Mouse (Mus musculus) kidney, adult 9 months (tissue): ENCODE results near the gene Trabd.
A peak's percentile ranks its signal among the peaks of the same experiment; 100 is the strongest.

Source experiments
- DNase-seq: peaks from one replicate; pipeline ENCODE4 v3.0.0; 2022

The Trabd gene

GRCm38 (mm10) chr15:89078208-89078836, 3.4 kb downstream of the Trabd start:
- DNase-seq = peak; percentile 90

DNA sequence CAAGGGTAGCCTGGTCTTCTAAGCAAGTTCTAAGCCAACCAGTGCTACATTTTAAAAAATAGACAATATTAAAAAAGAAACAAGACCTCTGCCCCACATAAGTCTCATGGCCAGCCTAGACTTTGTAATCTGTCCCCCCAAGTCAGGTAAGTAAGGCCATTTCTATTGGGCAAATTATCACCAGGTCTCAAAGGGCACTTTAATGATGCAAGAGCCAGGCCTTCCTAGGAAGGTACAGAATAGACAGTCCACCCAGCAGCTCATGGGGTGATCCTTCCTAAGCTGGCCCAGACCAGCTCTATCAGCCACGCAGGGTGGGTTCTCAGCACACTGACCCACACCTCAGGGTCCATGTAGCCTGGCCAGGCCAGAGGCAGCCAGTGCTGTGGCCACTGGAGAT, 9.0 kb downstream of the Trabd start:
- DNase-seq = no peak

GRCm38 (mm10) chr15:89084826-89085225, 9.9 kb downstream of the Trabd start:
- DNase-seq = no peak

GRCm38 (mm10) chr15:89088607-89089247, 13.8 kb downstream of the Trabd start, which contains the start of gene Selenoo:
TSS of gene Selenoo (plus strand) at chr15:89089084.
- DNase-seq = peak; percentile 94

- peak; percentile 63 for DNase-seq
These were observed 14.5 kb downstream of the Trabd start for GRCm38 (mm10) chr15:89089248-89090051.

GRCm38 (mm10) chr15:89090662-89091061, 15.7 kb downstream of the Trabd start:
- no peak for DNase-seq

DNA sequence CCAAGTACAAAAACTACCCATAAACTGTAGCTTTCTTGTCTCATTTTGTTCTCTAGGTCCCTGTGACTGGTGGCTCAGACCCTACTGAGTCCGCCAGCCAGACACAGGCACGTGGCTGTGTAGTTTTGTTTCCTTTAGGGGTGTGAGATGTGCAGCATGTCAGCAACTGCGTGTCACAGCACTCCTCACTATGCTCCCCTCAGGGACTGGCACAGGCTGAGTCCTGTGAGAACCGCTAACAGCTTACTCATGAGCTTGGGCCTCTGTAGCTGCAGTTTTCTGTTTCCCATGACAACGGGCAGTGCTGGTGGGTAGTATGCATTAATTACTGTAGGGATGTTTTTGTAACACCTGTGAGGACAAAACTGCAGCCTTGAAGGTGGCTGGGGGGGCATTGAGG, 17.3 kb downstream of the Trabd start:
- DNase-seq = no peak

DNA sequence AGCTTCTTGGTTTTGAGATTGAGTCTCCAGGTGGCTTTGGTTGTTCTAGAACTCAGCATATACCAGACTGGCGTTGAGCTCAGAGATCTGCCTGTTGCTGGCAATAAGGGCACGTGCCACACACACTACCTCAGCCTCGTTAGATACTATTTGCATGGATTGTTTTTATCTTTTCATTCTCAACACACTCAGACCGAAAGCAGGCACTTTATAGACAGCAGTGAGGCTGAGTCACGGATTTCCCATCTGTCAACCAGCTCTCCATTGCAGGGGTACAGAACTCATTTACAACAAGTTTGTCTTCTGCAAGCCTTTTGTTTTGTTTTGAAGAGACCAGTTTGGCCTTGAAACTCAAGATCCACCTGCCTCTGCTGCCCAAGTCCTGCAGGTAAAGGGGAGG, 22.5 kb downstream of the Trabd start:
- no peak for DNase-seq

GRCm38 (mm10) chr15:89098616-89099015, 23.7 kb downstream of the Trabd start:
- DNase-seq = no peak

GRCm38 (mm10) chr15:89100823-89101222, 25.9 kb downstream of the Trabd start:
- DNase-seq = no peak

DNA sequence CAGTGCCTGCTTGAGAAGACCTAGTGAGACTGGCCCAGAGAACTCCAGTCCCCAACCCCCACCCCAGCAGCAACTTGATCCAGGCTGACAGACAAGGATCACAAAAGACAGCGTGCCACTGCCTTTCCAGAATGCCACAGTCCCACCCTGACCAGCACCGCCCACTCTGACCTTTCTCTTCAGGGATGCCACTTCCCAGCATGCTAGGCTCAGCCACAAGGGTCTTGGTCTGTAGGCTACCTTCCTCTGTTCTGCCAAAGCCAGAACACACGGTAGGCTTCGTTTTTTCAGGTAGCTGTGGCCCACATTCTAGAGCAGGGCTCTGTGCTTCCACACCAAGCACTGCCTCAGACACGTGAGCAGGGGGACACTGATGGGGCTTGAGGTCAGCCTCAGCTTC, 27.7 kb downstream of the Trabd start:
- DNase-seq = no peak

- DNase-seq = no peak
These were observed 29.0 kb downstream of the Trabd start for GRCm38 (mm10) chr15:89103921-89104320.

DNA sequence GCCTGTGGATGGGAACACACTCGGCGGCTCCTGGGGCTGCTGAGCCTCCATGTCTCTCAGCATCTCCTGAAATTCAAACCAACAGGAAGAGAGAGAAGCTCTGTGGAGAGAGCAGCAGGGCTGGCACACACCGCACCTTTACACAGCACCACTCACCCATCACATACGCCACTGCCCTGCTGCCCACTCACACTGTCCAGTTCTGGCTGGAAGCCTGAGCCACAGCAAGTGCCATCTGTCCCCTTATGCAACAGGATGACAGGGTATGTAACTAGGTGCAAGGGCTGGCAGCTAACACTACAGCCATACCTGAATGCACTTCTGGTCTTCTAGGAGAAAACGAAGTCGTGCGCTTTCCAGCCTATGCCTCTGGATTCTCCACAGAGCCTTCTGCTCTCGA, 29.5 kb downstream of the Trabd start:
- no peak for DNase-seq

- no peak for DNase-seq
These were observed 31.1 kb downstream of the Trabd start for GRCm38 (mm10) chr15:89106073-89106472.

DNA sequence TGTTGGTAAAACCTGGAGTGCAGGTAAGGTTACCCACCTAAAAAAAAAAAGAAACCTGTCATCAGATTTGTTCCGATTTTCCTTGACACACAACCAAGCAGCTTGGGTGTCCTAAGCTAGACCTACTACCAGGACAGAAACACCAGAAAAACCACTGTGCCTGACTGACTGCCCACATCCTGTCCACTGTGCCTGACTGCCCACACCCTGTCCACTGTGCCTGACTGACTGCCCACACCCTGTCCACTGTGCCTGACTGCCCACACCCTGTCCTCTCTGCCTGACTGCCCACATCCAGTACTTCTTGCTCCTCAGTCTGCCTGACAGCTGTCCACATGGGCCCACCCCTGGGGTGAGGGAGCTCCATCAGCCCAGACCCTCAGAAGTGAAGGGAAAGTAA, 32.1 kb downstream of the Trabd start:
- no peak for DNase-seq

DNA sequence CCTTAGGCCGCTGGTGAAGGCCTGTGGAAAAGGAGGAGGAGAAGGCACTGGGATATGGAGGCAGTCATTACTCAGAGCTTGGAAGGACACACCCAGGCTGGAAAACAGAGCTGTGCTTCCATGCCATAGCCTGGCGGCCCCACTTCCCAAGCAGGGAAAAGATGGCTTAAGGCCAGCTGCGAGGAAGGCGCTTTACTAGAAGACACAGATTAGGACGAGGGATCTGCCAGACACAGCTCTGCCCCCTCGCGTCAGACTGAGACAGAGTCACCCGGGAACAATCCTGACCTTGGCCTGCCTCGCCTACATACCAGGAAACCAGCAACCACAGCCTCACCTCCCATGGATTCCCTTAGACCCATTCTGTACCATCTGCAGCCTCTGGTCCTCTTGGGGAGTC, 35.2 kb downstream of the Trabd start:
- DNase-seq = no peak

DNA sequence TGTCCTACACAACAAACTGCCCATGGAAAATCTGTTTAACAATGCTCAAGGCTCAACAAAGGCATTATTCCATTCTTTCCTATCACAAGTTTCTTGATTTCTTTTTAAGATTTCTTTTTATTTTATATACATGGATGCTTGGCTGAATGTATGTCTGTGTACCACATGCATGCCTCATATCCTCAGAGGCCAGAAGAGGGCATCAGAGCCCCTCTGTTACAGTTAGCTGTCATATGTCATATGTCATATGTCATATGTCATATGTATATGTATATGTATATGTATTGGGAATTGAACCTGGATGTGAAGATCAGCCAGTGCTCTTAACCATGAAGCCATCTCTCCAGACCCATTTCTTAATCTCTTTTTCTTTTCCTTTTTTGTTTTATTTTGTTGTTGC, 43.1 kb downstream of the Trabd start:
- DNase-seq = no peak

GRCm38 (mm10) chr15:89122649-89123366, 47.9 kb downstream of the Trabd start, which contains the start of gene Tubgcp6:
TSS of gene Tubgcp6 (minus strand) at chr15:89123112.
- peak; percentile 96 for DNase-seq

DNA sequence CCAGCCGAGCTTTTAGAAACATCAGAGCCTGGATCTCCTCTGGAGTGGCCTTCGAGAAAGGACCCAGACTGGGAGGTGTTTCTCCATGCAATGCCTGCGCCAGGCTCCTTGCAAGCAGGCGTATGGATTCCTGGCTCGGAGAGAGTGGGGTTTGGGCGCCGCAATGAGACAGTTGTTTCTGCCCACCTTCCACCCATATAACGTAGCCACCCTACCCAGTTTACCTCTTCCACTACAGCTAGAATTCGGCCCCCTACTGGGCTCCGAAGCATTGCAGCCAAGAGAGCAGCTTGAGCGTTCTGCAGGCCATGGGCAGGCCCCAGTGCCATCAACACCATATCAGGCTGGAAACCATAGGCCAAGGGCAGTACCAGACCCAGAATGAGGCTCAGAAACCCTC, 48.7 kb downstream of the Trabd start:
- DNase-seq = no peak

DNA sequence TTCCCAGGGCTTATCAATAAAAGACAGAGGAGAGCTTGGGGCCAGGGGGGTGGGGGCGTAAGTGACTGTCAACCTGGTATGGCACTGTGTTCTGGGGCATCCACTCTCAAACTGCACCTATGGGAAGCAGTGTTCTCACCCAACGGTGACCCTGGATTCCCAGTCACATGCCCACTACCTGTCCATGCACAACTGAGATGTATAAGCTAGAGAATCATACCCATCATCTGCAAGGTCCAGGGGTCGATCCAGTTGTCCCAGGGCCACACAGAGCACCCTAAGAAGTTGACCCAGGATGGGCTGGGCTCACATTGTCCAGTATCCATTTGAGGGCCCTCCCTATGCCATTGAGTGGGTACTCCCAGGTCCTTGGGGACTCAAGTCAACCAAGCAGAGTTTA, 49.4 kb downstream of the Trabd start:
- no peak for DNase-seq

DNA sequence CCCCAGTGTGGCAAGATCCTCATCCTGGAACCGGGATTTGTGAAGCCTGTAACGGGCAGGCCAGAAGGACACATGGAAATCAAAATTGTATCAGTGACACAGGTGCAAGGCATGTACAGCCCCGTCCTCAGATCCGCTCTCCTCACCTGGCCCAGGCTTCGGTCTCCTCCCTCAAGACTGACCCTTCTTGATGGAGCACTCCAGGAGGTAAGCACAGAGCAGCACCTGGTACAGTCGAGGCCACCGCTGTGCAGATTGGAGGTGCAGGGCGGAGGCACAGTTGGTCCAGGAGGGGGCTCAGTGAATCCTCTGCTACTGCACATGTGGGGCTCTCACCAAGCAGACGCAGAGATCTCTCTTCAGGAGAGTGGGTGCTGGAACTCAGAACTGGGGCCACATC, 50.4 kb downstream of the Trabd start:
- no peak for DNase-seq

GRCm38 (mm10) chr15:89126622-89127021, 51.7 kb downstream of the Trabd start:
- peak; percentile 83 for DNase-seq

DNA sequence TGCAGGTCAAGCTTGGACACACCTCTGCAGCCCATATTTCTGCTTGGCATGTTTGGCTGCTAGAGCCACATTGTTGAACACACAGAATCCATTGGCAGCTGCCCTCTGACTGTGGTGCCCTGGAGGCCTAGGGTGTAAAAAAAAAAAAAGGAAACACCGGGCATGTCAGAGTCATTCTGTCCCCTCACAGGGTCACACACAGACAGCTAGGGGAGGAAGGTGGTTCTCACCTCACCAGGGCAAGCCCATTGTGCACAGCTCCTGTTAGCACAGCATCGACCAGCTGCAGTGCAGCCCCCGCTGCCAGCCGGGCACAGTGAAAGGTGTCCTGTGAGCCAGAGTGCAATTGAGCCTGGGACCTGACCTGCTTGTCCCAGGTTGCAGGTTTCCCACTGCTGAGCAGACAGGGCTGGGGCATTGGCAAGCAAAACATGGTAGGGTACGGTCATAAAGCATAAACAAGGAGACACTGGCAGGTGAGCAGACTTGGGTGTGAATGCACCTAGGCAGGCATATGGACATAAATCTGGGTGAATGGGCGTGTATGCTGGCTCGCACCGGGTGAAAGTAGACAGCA, 52.5 kb downstream of the Trabd start:
- no peak for DNase-seq
